Mouse (Mus musculus): Measurements from ENCODE around the gene Kirrel3. TPM values are rescaled to one million over a fixed set of nuclear protein-coding genes. Genes with fewer than 3 reads are reported as not detected.

Kirrel3 gene
- polyA plus RNA-seq, 1 experiment from 2014 or later = 54.0 TPM

DNA sequence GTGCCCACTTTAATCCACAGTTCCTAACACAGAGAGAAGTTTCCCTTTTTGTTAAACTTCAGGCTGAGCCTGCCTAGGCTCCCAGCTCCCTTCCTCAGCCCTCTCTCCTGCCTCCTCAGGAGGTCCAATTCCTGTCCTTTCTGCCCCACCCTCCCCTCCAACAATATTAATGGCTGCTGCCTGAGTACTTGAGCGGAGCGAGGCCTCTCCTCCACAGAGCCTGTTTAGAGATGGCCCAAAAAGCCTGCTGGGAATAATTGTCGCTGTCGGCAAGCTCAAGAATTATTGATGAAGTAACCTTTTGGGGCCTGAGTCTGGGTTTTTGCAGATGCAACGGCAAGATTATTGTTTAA, 236.5 kb downstream of the Kirrel3 start:
- H3K4me1 ChIP-seq (ENCODE audit: control insufficient read depth, insufficient read depth, low read length) = no peaks in the 10 kb centered on the region
- H3K4me2 ChIP-seq (ENCODE audit: low read length) = no peak overlapping the region
- no peaks in the 10 kb centered on the region for H3K9me3 ChIP-seq (replicated peaks; ENCODE audit: control insufficient read depth, low read length, poor library complexity, severe bottlenecking)
- WGBS = 24% methylated on average over 5 of the region's 5 CpGs
- H3K9ac ChIP-seq (ENCODE audit: low read depth, low read length) = no peak overlapping the region
- ATAC-seq = no peak
- H3K27ac ChIP-seq (ENCODE audit: low read length) = no peak overlapping the region
- no peaks in the 10 kb centered on the region for H3K27me3 ChIP-seq (ENCODE audit: control insufficient read depth, insufficient read depth, low read depth, low read length)
- no peaks in the 10 kb centered on the region for H3K36me3 ChIP-seq (ENCODE audit: control insufficient read depth, insufficient read depth, low read length)
- H3K4me3 ChIP-seq (ENCODE audit: low read depth, low read length) = no peak overlapping the region

GRCm38 (mm10) chr9:34732507-34732906, 246.8 kb downstream of the Kirrel3 start:
- Histone ChIP-seq H3K4me2 (ENCODE audit: low read length) (no peak overlapping the region), H3K27ac (ENCODE audit: low read length) (no peak overlapping the region), H3K9me3 (replicated peaks; ENCODE audit: control insufficient read depth, low read length, poor library complexity, severe bottlenecking) (no peaks in the 10 kb centered on the region), H3K9ac (ENCODE audit: low read depth, low read length) (no peak overlapping the region), H3K4me3 (ENCODE audit: low read depth, low read length) (no peak overlapping the region), H3K36me3 (ENCODE audit: control insufficient read depth, insufficient read depth, low read length) (no peaks in the 10 kb centered on the region), H3K27me3 (ENCODE audit: control insufficient read depth, insufficient read depth, low read depth, low read length) (no peaks in the 10 kb centered on the region), H3K4me1 (ENCODE audit: control insufficient read depth, insufficient read depth, low read length) (no peaks in the 10 kb centered on the region)
- 54% methylated on average over 6 of the region's 6 CpGs for WGBS
- no peak for ATAC-seq

- H3K27me3 ChIP-seq (ENCODE audit: control insufficient read depth, insufficient read depth, low read depth, low read length) = no peaks in the 10 kb centered on the region
These were observed 247.9 kb downstream of the Kirrel3 start for GRCm38 (mm10) chr9:34733579-34733978.

DNA sequence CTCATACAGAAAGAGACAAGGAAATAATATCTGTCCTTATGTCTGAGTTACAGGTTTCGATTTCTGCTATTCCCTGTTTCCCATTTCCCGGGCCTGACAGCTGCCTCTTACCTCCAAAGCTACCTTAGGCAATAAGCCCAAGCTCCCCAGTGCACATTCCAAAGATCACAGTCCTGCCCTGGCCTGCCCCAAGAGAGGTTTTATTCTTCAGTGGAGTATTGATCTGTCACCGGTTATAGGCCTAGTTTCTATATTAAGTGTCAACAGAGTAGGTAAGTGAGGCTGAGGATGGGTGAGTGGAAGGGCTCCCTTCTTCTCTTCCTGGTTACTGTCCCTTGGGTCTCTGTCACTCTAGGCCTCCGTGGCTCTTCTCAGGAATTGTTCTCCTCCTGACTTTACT, 249.3 kb downstream of the Kirrel3 start:
- H3K4me1 ChIP-seq (ENCODE audit: control insufficient read depth, insufficient read depth, low read length) = no peaks in the 10 kb centered on the region
- H3K27me3 ChIP-seq (ENCODE audit: control insufficient read depth, insufficient read depth, low read depth, low read length) = no peaks in the 10 kb centered on the region
- H3K4me2 ChIP-seq (ENCODE audit: low read length) = no peak overlapping the region
- ATAC-seq = no peak
- no peak overlapping the region for H3K9ac ChIP-seq (ENCODE audit: low read depth, low read length)
- WGBS = 91% methylated on average over 4 of the region's 4 CpGs
- H3K4me3 ChIP-seq (ENCODE audit: low read depth, low read length) = no peak overlapping the region
- H3K9me3 ChIP-seq (replicated peaks; ENCODE audit: control insufficient read depth, low read length, poor library complexity, severe bottlenecking) = no peaks in the 10 kb centered on the region
- no peak overlapping the region for H3K27ac ChIP-seq (ENCODE audit: low read length)
- H3K36me3 ChIP-seq (ENCODE audit: control insufficient read depth, insufficient read depth, low read length) = no peaks in the 10 kb centered on the region

More at GRCm38 (mm10) chr9:34733579-34733978, 247.9 kb downstream of the Kirrel3 start:
- no peak overlapping the region for H3K4me2 ChIP-seq (ENCODE audit: low read length)
- no peak overlapping the region for H3K9ac ChIP-seq (ENCODE audit: low read depth, low read length)
- no peaks in the 10 kb centered on the region for H3K9me3 ChIP-seq (replicated peaks; ENCODE audit: control insufficient read depth, low read length, poor library complexity, severe bottlenecking)
- whole genome bisulfite sequencing = 74% methylated on average over 6 of the region's 6 CpGs
- no peak for ATAC-seq
- H3K27ac ChIP-seq (ENCODE audit: low read length) = no peak overlapping the region
- H3K4me3 ChIP-seq (ENCODE audit: low read depth, low read length) = no peak overlapping the region
- H3K36me3 ChIP-seq (ENCODE audit: control insufficient read depth, insufficient read depth, low read length) = no peaks in the 10 kb centered on the region
- H3K4me1 ChIP-seq (ENCODE audit: control insufficient read depth, insufficient read depth, low read length) = no peaks in the 10 kb centered on the region

GRCm38 (mm10) chr9:34739431-34739830, 253.7 kb downstream of the Kirrel3 start:
- no peaks in the 10 kb centered on the region for H3K4me1 ChIP-seq (ENCODE audit: control insufficient read depth, insufficient read depth, low read length)
- H3K9ac ChIP-seq (ENCODE audit: low read depth, low read length) = no peak overlapping the region
- no peaks in the 10 kb centered on the region for H3K27me3 ChIP-seq (ENCODE audit: control insufficient read depth, insufficient read depth, low read depth, low read length)
- peak; percentile 74 for ATAC-seq
- whole genome bisulfite sequencing = 23% methylated on average over 5 of the region's 5 CpGs
- H3K4me2 ChIP-seq (ENCODE audit: low read length) = no peak overlapping the region
- H3K36me3 ChIP-seq (ENCODE audit: control insufficient read depth, insufficient read depth, low read length) = no peaks in the 10 kb centered on the region
- H3K27ac ChIP-seq (ENCODE audit: low read length) = no peak overlapping the region
- H3K9me3 ChIP-seq (replicated peaks; ENCODE audit: control insufficient read depth, low read length, poor library complexity, severe bottlenecking) = no peaks in the 10 kb centered on the region
- H3K4me3 ChIP-seq (ENCODE audit: low read depth, low read length) = no peak overlapping the region

DNA sequence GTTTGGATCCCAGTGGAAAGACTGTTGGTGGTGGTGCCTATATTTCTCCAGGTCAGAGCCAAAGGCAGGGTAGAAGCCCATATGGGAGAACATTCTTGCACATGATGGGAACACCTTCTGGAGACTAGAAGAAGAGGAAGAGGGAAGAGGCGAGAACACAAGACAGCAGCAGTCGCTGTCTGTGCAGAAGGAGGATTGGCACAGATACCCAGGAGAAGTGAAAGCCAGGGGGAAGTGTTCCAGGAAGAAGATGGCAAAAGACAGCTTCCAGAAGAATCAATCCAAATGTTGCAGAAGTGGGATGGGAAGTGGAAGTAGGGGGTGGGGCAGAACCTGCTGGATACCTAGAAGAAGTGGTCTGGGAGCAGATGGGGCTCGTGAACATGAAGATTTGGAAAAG, 255.1 kb downstream of the Kirrel3 start:
- no peaks in the 10 kb centered on the region for H3K4me1 ChIP-seq (ENCODE audit: control insufficient read depth, insufficient read depth, low read length)
- no peak overlapping the region for H3K27ac ChIP-seq (ENCODE audit: low read length)
- no peak overlapping the region for H3K9ac ChIP-seq (ENCODE audit: low read depth, low read length)
- no peak for ATAC-seq
- no peak overlapping the region for H3K4me2 ChIP-seq (ENCODE audit: low read length)
- no peak overlapping the region for H3K4me3 ChIP-seq (ENCODE audit: low read depth, low read length)
- H3K27me3 ChIP-seq (ENCODE audit: control insufficient read depth, insufficient read depth, low read depth, low read length) = no peaks in the 10 kb centered on the region
- no peaks in the 10 kb centered on the region for H3K36me3 ChIP-seq (ENCODE audit: control insufficient read depth, insufficient read depth, low read length)
- WGBS = 89% methylated on average over 3 of the region's 3 CpGs
- no peaks in the 10 kb centered on the region for H3K9me3 ChIP-seq (replicated peaks; ENCODE audit: control insufficient read depth, low read length, poor library complexity, severe bottlenecking)

- H3K4me3 ChIP-seq (ENCODE audit: low read depth, low read length) = no peak overlapping the region
- no peak overlapping the region for H3K27ac ChIP-seq (ENCODE audit: low read length)
- H3K9me3 ChIP-seq (replicated peaks; ENCODE audit: control insufficient read depth, low read length, poor library complexity, severe bottlenecking) = no peaks in the 10 kb centered on the region
- H3K4me1 ChIP-seq (ENCODE audit: control insufficient read depth, insufficient read depth, low read length) = no peaks in the 10 kb centered on the region; the same call in 1 of the 2 replicates
- no peaks in the 10 kb centered on the region for H3K27me3 ChIP-seq (ENCODE audit: control insufficient read depth, insufficient read depth, low read depth, low read length)
- no peak overlapping the region for H3K4me2 ChIP-seq (ENCODE audit: low read length)
- H3K9ac ChIP-seq (ENCODE audit: low read depth, low read length) = no peak overlapping the region
- no peaks in the 10 kb centered on the region for H3K36me3 ChIP-seq (ENCODE audit: control insufficient read depth, insufficient read depth, low read length)
- ATAC-seq = no peak
- 54% methylated on average over 2 of the region's 2 CpGs for WGBS
These were observed 262.3 kb downstream of the Kirrel3 start for GRCm38 (mm10) chr9:34748003-34748402.

DNA sequence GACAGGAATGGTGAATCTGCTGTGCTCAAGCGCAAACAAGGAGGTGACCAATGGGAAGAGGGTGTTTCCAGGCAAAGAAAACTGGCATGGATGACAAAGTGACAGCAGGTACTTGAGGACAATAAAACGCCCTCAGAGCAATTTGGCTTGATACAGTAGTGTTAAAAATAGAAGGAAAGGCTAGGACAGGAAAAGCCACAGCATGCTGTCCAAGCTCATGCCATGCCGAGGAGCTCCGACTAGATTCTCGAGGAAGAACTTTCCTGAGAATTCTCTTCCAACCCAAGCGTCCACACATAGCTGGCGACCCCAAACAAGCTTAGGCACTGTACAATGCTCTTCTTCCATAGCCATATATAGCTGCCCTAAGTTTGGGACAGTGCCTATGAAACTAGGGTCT, 263.5 kb downstream of the Kirrel3 start:
- WGBS = 91% methylated on average over 7 of the region's 7 CpGs
- no peaks in the 10 kb centered on the region for H3K27me3 ChIP-seq (ENCODE audit: control insufficient read depth, insufficient read depth, low read depth, low read length)
- no peaks in the 10 kb centered on the region for H3K36me3 ChIP-seq (ENCODE audit: control insufficient read depth, insufficient read depth, low read length)
- no peak overlapping the region for H3K4me2 ChIP-seq (ENCODE audit: low read length)
- ATAC-seq = no peak
- H3K27ac ChIP-seq (ENCODE audit: low read length) = no peak overlapping the region
- no peak overlapping the region for H3K9ac ChIP-seq (ENCODE audit: low read depth, low read length)
- H3K9me3 ChIP-seq (replicated peaks; ENCODE audit: control insufficient read depth, low read length, poor library complexity, severe bottlenecking) = no peaks in the 10 kb centered on the region
- no peak overlapping the region for H3K4me3 ChIP-seq (ENCODE audit: low read depth, low read length)
- peaks cover under 1% of the 10 kb centered on the region; the same call in 1 of the 2 replicates for H3K4me1 ChIP-seq (ENCODE audit: control insufficient read depth, insufficient read depth, low read length)

DNA sequence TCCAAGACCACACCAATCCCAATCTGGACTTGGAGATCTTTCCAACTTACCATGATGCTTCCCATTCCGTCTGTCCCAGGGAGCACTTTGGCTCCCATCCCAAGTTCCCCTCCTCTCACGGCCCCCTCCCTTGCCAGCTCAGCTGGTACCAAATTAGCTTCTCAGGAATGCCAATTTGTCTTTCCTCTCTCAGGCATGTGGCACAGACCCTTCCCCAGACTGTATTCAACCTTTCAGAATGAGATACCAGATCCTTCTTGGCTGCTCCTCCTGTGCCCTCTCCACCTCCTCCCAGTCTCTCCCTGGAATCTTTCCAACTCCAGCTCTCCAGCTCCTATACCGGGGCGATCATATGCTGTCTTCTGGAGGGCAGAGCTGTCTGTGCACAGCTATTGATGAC, 264.2 kb downstream of the Kirrel3 start:
- no peak overlapping the region for H3K27ac ChIP-seq (ENCODE audit: low read length)
- 56% methylated on average over 4 of the region's 4 CpGs for WGBS
- H3K4me2 ChIP-seq (ENCODE audit: low read length) = no peak overlapping the region
- H3K9me3 ChIP-seq (replicated peaks; ENCODE audit: control insufficient read depth, low read length, poor library complexity, severe bottlenecking) = no peaks in the 10 kb centered on the region
- no peaks in the 10 kb centered on the region for H3K36me3 ChIP-seq (ENCODE audit: control insufficient read depth, insufficient read depth, low read length)
- no peak overlapping the region for H3K9ac ChIP-seq (ENCODE audit: low read depth, low read length)
- H3K4me3 ChIP-seq (ENCODE audit: low read depth, low read length) = no peak overlapping the region
- no peaks in the 10 kb centered on the region for H3K27me3 ChIP-seq (ENCODE audit: control insufficient read depth, insufficient read depth, low read depth, low read length)
- ATAC-seq = no peak
- H3K4me1 ChIP-seq (ENCODE audit: control insufficient read depth, insufficient read depth, low read length) = peaks cover 3% of the 10 kb centered on the region; the same call in 1 of the 2 replicates

GRCm38 (mm10) chr9:34750887-34751286, 265.2 kb downstream of the Kirrel3 start:
- H3K27me3 ChIP-seq (ENCODE audit: control insufficient read depth, insufficient read depth, low read depth, low read length) = no peaks in the 10 kb centered on the region
- no peak overlapping the region for H3K27ac ChIP-seq (ENCODE audit: low read length)
- H3K36me3 ChIP-seq (ENCODE audit: control insufficient read depth, insufficient read depth, low read length) = no peaks in the 10 kb centered on the region
- no peak overlapping the region for H3K4me3 ChIP-seq (ENCODE audit: low read depth, low read length)
- H3K4me2 ChIP-seq (ENCODE audit: low read length) = no peak overlapping the region
- no peak for ATAC-seq
- H3K4me1 ChIP-seq (ENCODE audit: control insufficient read depth, insufficient read depth, low read length) = peaks cover 3% of the 10 kb centered on the region; the same call in 1 of the 2 replicates
- no peaks in the 10 kb centered on the region for H3K9me3 ChIP-seq (replicated peaks; ENCODE audit: control insufficient read depth, low read length, poor library complexity, severe bottlenecking)
- 56% methylated on average over 2 of the region's 2 CpGs for WGBS
- no peak overlapping the region for H3K9ac ChIP-seq (ENCODE audit: low read depth, low read length)

Measured in midbrain, embryonic 16.5 days (tissue).